Mouse (Mus musculus): Measurements from ENCODE around the gene Gm11733. TPM values are rescaled to one million over a fixed set of nuclear protein-coding genes. Genes with fewer than 3 reads are reported as not detected.

Gene Gm11733
- total RNA-seq (2023), result not detected

GRCm38 (mm10) chr11:117484198-117484597, at the start of gene Gm11733:
Gm11733 (plus strand) TSS chr11:117484368.

Other genes starting within 250 kb of the Gm11733 start
- gene Tnrc6c, start 169.9 kb downstream of the Gm11733 start, total RNA-seq (2023), result 10 to 100 TPM; 35.3 to 36.0 TPM